Mouse (Mus musculus) brain, embryonic 14.5 days (tissue): ENCODE measurements around the gene Gpr176.

Experiments
- CTCF ChIP-seq: fragments of 200-500 bp; IDR thresholded peaks from 2 replicates; pipeline ENCODE4 v1.5.1; 2012; ENCODE audit warnings: inconsistent platforms, mild to moderate bottlenecking, moderate library complexity, borderline replicate concordance; ENCODE audit not compliant: insufficient read depth, insufficient read length; ENCODE audit errors: extremely low read depth
- POLR2A ChIP-seq: fragments of 200-500 bp; IDR thresholded peaks from 2 replicates; pipeline ENCODE4 v1.6.1; 2012; ENCODE audit warnings: mild to moderate bottlenecking, inconsistent platforms, borderline replicate concordance; ENCODE audit not compliant: poor library complexity, insufficient read depth, insufficient read length, severe bottlenecking; ENCODE audit errors: extremely low read depth

DNA sequence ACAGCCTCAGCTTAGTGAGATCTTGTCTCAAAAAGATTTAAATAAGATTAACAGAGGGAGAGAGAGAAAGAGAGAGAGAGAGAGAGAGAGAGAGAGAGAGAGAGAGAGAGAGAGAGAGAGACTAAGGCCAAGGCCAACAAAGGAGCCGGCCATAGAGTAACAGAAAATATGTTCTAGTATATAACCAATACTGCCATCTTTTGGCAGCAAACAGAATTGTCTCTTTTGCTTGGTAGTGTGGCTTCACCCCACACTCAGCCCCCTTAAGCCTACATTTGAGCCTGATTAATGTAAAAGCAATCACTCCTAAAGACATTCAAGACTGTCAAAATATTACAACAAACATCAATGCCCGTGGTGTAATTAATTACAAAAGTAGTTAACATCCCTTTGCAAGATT, 37.1 kb downstream of the Gpr176 start:
- TF ChIP-seq CTCF (peak; percentile 19; the same call in 1 of the 2 replicates), POLR2A (no peak)
